Mouse (Mus musculus): Measurements from ENCODE around the gene Fbxw27. TPM values are rescaled to one million over a fixed set of nuclear protein-coding genes. Genes with fewer than 3 reads are reported as not detected.
"Not testable (repeated sequence)": the region's sequence is repeated elsewhere in the genome, so short reads cannot be mapped to it uniquely, and the experiment has no call there.

The Fbxw27 gene
- not detected in 2 replicates for polyA plus RNA-seq (2015; fragmentation: Nextera tagmentation; extraction: Ambion mirVana)

DNA sequence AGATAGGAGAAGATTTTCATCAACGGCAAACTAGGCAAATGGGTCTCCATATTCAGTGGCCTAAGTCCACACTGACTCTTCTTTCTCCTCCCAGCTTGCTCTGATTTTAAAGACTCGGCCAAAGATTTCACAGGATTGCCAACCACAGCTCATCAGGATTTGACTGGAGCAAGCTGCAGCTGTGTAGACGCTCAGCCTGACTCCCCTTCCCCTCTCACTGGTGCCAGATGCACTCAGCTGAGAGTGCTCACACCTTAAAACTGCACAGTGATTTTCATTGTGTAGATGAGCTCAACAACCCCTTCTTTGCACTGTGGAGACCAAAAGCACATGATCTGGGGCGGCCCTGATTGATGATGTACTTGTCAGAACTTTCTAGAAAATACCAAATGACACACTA is at the start of gene Fbxw27:
Gene Fbxw27, minus strand, starts transcription at position 101 of the 400 bp plus-strand sequence.
- H3K9me3 ChIP-seq (replicated peaks; ENCODE audit: control insufficient read depth, low read length); H3K36me3 ChIP-seq (ENCODE audit: control insufficient read depth, insufficient read depth); H3K4me2 ChIP-seq (ENCODE audit: low read depth, low read length); H3K27me3 ChIP-seq (ENCODE audit: control insufficient read depth, insufficient read depth, low read length); H3K9ac ChIP-seq (ENCODE audit: low read length); H3K4me3 ChIP-seq (ENCODE audit: low read length); H3K4me1 ChIP-seq (ENCODE audit: control insufficient read depth, insufficient read depth, low read length); H3K27ac ChIP-seq (ENCODE audit: low read length); ATAC-seq (replicated peaks; ENCODE audit: extremely low read depth, insufficient read depth, low FRiP score): not testable (repeated sequence)
- WGBS, result 80% methylated on average over 4 of the region's 4 CpGs

DNA sequence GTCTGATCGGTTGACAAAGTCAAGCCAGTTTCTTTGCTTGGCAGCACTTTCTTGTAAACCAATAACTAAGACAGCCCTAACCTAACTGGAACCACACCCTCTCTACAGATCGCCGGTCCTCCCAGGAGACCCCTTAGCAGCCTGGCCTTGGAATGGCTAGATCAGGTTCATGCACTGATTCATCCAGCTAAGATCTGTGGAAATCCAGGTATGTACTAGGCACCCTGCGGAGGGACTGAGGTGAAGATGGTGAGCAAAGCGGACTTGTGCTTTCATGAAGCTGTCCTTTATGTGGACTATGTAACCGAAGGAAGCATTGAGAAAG is 42.6 kb upstream of the Fbxw27 start:
- 0 out of 2 replicates have a peak, but pooled peaks cover 2% of the 10 kb centered on the region for H3K36me3 ChIP-seq (ENCODE audit: control insufficient read depth, insufficient read depth)
- peaks cover 8% of the 10 kb centered on the region for H3K4me1 ChIP-seq (ENCODE audit: control insufficient read depth, insufficient read depth, low read length)
- H3K9me3 ChIP-seq (replicated peaks; ENCODE audit: control insufficient read depth, low read length), result no peaks in the 10 kb centered on the region
- peak; percentile 23; the same call in 1 of the 2 replicates for ATAC-seq (replicated peaks; ENCODE audit: extremely low read depth, insufficient read depth, low FRiP score)
- H3K4me2 ChIP-seq (ENCODE audit: low read depth, low read length), result peak overlapping the region; percentile 92
- peak overlapping the region; percentile 79 for H3K9ac ChIP-seq (ENCODE audit: low read length)
- peak overlapping the region; percentile 79 for H3K27ac ChIP-seq (ENCODE audit: low read length)
- no peaks in the 10 kb centered on the region for H3K27me3 ChIP-seq (ENCODE audit: control insufficient read depth, insufficient read depth, low read length)
- WGBS, result 5% methylated on average over 6 of the region's 6 CpGs
- H3K4me3 ChIP-seq (ENCODE audit: low read length), result peak overlapping the region; percentile 71

DNA sequence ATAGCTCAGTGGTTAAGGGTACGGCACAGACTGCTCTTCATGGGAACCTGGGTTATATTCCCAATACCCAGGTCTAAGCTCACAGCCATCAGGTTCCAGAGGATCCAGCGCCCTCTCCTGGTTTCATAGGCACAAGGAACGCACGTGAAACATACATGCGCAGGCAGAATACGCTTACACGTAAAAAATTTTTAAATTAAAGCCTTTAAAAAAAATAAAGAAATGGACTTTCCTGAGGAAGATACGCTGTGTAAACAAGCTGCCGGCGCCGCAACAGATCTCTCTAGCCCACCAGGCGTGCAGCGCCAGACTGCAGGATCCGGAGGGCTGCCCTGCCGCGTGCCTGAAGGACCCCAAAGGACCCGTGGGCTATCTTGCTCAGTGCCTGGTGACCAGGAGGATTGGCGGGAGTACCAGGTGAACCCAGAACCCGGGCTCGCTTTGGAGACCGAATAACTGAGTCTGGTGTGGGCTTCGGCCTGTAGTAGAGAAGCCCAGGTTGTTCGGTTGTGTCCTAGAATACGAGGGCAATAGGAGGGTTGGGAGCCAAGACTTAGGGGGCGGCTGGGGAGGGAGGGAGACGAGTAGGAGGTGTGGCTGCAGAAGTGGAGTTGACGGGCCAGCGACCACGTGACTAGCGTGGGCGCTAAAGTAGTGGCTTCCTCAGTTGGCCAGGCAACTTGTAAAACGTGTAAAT is 42.1 kb upstream of the Fbxw27 start, which contains the start of gene Nme6:
Gene Nme6, plus strand, starts transcription at position 359 of the 697 bp plus-strand sequence.
- peak within 1 kb of the TSS; percentile 79 for H3K9ac ChIP-seq (ENCODE audit: low read length)
- no peaks in the 10 kb centered on the region for H3K27me3 ChIP-seq (ENCODE audit: control insufficient read depth, insufficient read depth, low read length)
- H3K9me3 ChIP-seq (replicated peaks; ENCODE audit: control insufficient read depth, low read length), result no peaks in the 10 kb centered on the region
- under 1% methylated on average over 32 of the region's 32 CpGs for WGBS
- H3K27ac ChIP-seq (ENCODE audit: low read length), result peak within 1 kb of the TSS; percentile 79
- H3K4me1 ChIP-seq (ENCODE audit: control insufficient read depth, insufficient read depth, low read length), result peaks cover 8% of the 10 kb centered on the region
- peak within 1 kb of the TSS; percentile 92 for H3K4me2 ChIP-seq (ENCODE audit: low read depth, low read length)
- ATAC-seq (replicated peaks; ENCODE audit: extremely low read depth, insufficient read depth, low FRiP score), result peak; percentile 94
- no peaks in the 10 kb centered on the region for H3K36me3 ChIP-seq (ENCODE audit: control insufficient read depth, insufficient read depth)
- H3K4me3 ChIP-seq (ENCODE audit: low read length), result peak within 1 kb of the TSS; percentile 71

DNA sequence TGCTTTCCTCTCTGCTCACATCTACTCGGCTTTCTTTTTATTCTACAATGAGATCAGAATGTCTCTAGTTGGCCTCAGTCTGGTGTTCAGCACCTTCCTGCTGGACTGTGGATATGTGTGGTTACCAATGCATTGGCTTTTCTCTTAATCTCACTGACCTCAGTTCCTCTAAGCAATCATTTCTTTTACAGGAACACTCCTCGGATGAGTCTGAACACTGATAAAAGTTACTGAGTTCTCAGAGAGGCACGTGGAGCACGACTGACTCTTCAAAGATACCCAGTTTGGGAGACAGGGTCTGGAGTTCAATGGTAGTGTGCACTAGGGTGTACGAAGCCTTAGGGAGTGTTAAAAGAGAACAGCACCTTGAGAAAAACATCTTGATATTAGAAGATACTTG is 35.7 kb upstream of the Fbxw27 start:
- H3K4me3 ChIP-seq (ENCODE audit: low read length), result no peak overlapping the region
- no peak overlapping the region for H3K4me2 ChIP-seq (ENCODE audit: low read depth, low read length)
- no peaks in the 10 kb centered on the region for H3K27me3 ChIP-seq (ENCODE audit: control insufficient read depth, insufficient read depth, low read length)
- H3K4me1 ChIP-seq (ENCODE audit: control insufficient read depth, insufficient read depth, low read length), result no peaks in the 10 kb centered on the region
- H3K27ac ChIP-seq (ENCODE audit: low read length), result no peak overlapping the region
- no peaks in the 10 kb centered on the region for H3K9me3 ChIP-seq (replicated peaks; ENCODE audit: control insufficient read depth, low read length)
- H3K36me3 ChIP-seq (ENCODE audit: control insufficient read depth, insufficient read depth), result no peaks in the 10 kb centered on the region
- H3K9ac ChIP-seq (ENCODE audit: low read length), result no peak overlapping the region
- WGBS, result 52% methylated on average over 5 of the region's 5 CpGs
- ATAC-seq (replicated peaks; ENCODE audit: extremely low read depth, insufficient read depth, low FRiP score), result no peak

DNA sequence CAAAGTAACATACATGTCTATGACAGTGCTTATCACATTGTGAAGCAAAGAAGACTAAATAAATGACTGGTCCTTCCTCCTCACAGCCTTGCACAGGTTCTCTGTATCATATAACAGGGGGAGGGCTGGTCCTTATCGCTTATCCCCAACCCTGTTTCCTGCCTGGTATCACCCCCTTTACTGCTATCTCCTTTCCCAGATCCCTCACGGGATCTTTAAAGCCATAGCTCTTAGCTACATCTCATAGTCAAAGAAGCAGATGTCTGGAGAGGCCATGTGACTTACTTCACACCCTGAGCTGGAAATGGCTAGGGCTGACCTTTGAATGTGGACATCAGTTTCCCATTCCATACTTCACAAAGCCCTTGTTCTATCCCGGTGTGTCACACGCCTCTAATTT is 35.3 kb upstream of the Fbxw27 start:
- H3K36me3 ChIP-seq (ENCODE audit: control insufficient read depth, insufficient read depth), result no peaks in the 10 kb centered on the region
- no peak for ATAC-seq (replicated peaks; ENCODE audit: extremely low read depth, insufficient read depth, low FRiP score)
- no peak overlapping the region for H3K4me3 ChIP-seq (ENCODE audit: low read length)
- no peak overlapping the region for H3K27ac ChIP-seq (ENCODE audit: low read length)
- H3K9me3 ChIP-seq (replicated peaks; ENCODE audit: control insufficient read depth, low read length), result no peaks in the 10 kb centered on the region
- WGBS, result 45% methylated on average over 4 of the region's 4 CpGs
- no peaks in the 10 kb centered on the region for H3K4me1 ChIP-seq (ENCODE audit: control insufficient read depth, insufficient read depth, low read length)
- no peak overlapping the region for H3K9ac ChIP-seq (ENCODE audit: low read length)
- H3K4me2 ChIP-seq (ENCODE audit: low read depth, low read length), result no peak overlapping the region
- H3K27me3 ChIP-seq (ENCODE audit: control insufficient read depth, insufficient read depth, low read length), result no peaks in the 10 kb centered on the region

DNA sequence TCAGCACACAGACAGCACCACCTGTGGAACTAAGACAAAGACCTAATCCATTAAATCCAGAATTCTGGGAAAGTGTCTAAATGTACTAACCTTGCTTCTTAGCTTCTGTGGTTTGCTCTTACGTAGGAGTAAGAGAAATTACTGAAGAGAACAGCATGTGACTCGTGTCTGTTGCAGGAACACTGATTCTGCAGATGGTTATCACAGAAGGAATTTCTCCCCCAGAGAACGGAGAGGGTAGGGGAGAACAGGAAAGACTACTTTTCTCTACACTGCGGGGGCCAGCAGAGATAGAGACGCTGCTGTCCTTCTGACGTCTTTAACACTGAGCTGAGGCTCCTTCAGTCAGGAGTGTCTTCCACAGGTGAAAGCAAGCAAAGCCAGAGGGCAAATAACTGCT is 25.9 kb upstream of the Fbxw27 start:
- Histone ChIP-seq H3K4me3 (ENCODE audit: low read length) (no peak overlapping the region), H3K9ac (ENCODE audit: low read length) (no peak overlapping the region), H3K4me2 (ENCODE audit: low read depth, low read length) (no peak overlapping the region), H3K4me1 (ENCODE audit: control insufficient read depth, insufficient read depth, low read length) (peaks cover 3% of the 10 kb centered on the region; the same call in 1 of the 2 replicates), H3K36me3 (ENCODE audit: control insufficient read depth, insufficient read depth) (no peaks in the 10 kb centered on the region), H3K27me3 (ENCODE audit: control insufficient read depth, insufficient read depth, low read length) (no peaks in the 10 kb centered on the region), H3K27ac (ENCODE audit: low read length) (no peak overlapping the region), H3K9me3 (replicated peaks; ENCODE audit: control insufficient read depth, low read length) (no peaks in the 10 kb centered on the region; the same call in 1 of the 2 replicates)
- no peak for ATAC-seq (replicated peaks; ENCODE audit: extremely low read depth, insufficient read depth, low FRiP score)
- WGBS, result 28% methylated on average over 6 of the region's 6 CpGs

DNA sequence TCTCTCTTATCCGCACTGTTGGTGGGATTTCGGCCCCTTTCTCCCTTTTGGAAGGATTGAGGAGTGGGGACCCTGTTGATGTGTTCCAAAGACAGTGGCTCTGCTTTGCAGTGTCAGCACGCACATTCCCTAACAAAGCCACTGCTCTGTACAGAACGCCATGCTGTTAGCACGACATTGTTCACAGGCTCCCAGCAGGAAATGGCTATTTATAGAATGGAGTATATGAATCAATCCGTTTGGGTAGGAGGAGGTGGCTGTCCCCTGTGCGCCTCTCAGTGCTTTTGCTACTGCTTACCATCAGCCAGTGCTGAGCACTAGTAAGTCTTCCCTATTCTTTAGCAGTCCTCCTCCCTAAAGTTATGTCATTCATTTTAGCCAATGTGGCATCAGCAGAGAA is 23.0 kb upstream of the Fbxw27 start:
- Histone ChIP-seq H3K4me1 (ENCODE audit: control insufficient read depth, insufficient read depth, low read length) (peaks cover 3% of the 10 kb centered on the region; the same call in 1 of the 2 replicates), H3K4me2 (ENCODE audit: low read depth, low read length) (peak overlapping the region; percentile 31), H3K4me3 (ENCODE audit: low read length) (no peak overlapping the region), H3K27me3 (ENCODE audit: control insufficient read depth, insufficient read depth, low read length) (no peaks in the 10 kb centered on the region), H3K9me3 (replicated peaks; ENCODE audit: control insufficient read depth, low read length) (no peaks in the 10 kb centered on the region), H3K9ac (ENCODE audit: low read length) (no peak overlapping the region), H3K36me3 (ENCODE audit: control insufficient read depth, insufficient read depth) (no peaks in the 10 kb centered on the region), H3K27ac (ENCODE audit: low read length) (no peak overlapping the region)
- 31% methylated on average over 7 of the region's 7 CpGs for WGBS
- ATAC-seq (replicated peaks; ENCODE audit: extremely low read depth, insufficient read depth, low FRiP score), result no peak; the same call in 1 of the 2 replicates

DNA sequence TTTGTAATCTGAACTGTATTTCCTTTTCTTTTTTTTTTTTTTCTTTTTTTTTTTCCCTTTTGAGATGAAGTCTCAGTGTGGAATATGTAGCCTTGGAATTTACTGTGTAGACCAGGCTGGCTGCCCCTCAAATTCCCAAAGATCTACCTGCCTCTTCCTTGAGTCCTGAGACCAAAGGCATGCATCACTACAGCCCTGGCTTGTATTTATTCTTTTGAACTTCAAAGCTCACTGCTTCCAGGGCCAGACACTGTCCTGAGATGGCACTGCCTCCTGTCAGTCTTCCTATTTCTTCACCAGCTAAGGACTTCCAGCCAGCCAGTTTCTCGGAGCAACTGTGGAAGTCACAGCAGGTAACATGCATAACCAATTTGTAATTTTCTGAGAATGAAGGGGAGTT is 21.5 kb upstream of the Fbxw27 start, which contains the start of gene Spink8:
Gene Spink8, plus strand, starts transcription at position 301 of the 400 bp plus-strand sequence.
- no peaks in the 10 kb centered on the region for H3K27me3 ChIP-seq (ENCODE audit: control insufficient read depth, insufficient read depth, low read length)
- no peak for ATAC-seq (replicated peaks; ENCODE audit: extremely low read depth, insufficient read depth, low FRiP score)
- no peak within 1 kb of the TSS for H3K27ac ChIP-seq (ENCODE audit: low read length)
- no peak within 1 kb of the TSS for H3K4me2 ChIP-seq (ENCODE audit: low read depth, low read length)
- H3K9me3 ChIP-seq (replicated peaks; ENCODE audit: control insufficient read depth, low read length), result no peaks in the 10 kb centered on the region
- 72% methylated on average over 1 of the region's 1 CpGs for WGBS
- H3K4me3 ChIP-seq (ENCODE audit: low read length), result no peak within 1 kb of the TSS
- H3K4me1 ChIP-seq (ENCODE audit: control insufficient read depth, insufficient read depth, low read length), result peaks cover 3% of the 10 kb centered on the region; the same call in 1 of the 2 replicates
- no peak within 1 kb of the TSS for H3K9ac ChIP-seq (ENCODE audit: low read length)
- H3K36me3 ChIP-seq (ENCODE audit: control insufficient read depth, insufficient read depth), result no peaks in the 10 kb centered on the region

DNA sequence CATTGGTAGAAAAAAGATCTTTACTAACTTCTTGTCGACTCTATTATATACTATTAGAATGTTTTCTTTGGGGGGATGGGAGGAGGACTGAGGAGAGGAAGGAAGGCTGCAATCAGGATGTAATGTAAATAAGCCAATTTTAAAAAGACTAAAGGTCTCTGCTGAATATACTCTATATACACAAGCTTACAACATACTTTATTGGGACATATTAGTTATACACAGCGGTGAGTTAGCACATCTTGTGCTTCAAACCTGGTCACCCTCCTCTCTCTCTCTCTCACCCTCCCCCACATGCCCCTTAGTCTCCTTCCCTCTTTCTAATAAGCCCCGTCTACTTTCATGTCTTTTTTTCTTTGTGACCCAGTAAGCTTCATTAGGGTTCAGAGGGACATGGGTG is 17.4 kb upstream of the Fbxw27 start:
- 41% methylated on average over 3 of the region's 3 CpGs for WGBS
- H3K36me3 ChIP-seq (ENCODE audit: control insufficient read depth, insufficient read depth), result no peaks in the 10 kb centered on the region
- ATAC-seq (replicated peaks; ENCODE audit: extremely low read depth, insufficient read depth, low FRiP score), result no peak

More for the DNA sequence above, 17.4 kb upstream of the Fbxw27 start:
- H3K4me1 ChIP-seq (ENCODE audit: control insufficient read depth, insufficient read depth, low read length), result no peaks in the 10 kb centered on the region
- no peak overlapping the region for H3K4me2 ChIP-seq (ENCODE audit: low read depth, low read length)
- H3K27ac ChIP-seq (ENCODE audit: low read length), result no peak overlapping the region
- no peaks in the 10 kb centered on the region for H3K9me3 ChIP-seq (replicated peaks; ENCODE audit: control insufficient read depth, low read length)
- no peaks in the 10 kb centered on the region for H3K27me3 ChIP-seq (ENCODE audit: control insufficient read depth, insufficient read depth, low read length)
- no peak overlapping the region for H3K9ac ChIP-seq (ENCODE audit: low read length)
- no peak overlapping the region for H3K4me3 ChIP-seq (ENCODE audit: low read length)
